Mouse (Mus musculus) heart, adult 10 weeks (tissue): ENCODE measurements around the gene Cd207. TPM values are rescaled to one million over a fixed set of nuclear protein-coding genes. Genes with fewer than 3 reads are reported as not detected.

Experiments used
- polyA plus RNA-seq: library from polyadenylated mRNA; stranded (reverse); fragments of 350-450 nt; fragmentation: Illumina TruSeq; extraction: RNeasy Lipid Tissue Mini Kit (QIAGEN cat#74804); gene quantifications from one replicate; pipeline ENCODE4 v1.2.3, GENCODE M21; 2014; ENCODE audit warnings: low read depth, low replicate concordance

The Cd207 gene
- polyA plus RNA-seq = 3.2 TPM

DNA sequence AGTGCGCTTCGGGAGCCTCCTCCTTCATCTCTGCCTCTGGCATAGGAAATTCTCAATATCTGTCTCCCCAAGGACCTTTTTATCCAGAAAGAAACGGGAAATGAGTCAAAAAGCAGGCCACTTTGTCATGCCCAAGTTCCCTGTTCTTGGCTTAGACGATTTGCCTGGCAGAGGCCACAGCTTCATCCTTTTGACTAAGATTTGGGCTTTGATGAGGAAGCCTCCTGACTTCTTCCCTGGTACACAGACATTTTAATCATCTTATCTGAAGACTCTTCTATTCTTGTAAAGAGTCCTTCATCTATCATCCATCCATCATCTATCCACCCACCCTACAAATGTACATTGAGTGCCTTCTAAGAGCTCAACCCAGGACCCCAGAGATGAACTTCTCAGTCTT, at the start of gene Cd207:
Gene Cd207 (minus strand): TSS at position 101 of the 400 bp plus-strand sequence.

DNA sequence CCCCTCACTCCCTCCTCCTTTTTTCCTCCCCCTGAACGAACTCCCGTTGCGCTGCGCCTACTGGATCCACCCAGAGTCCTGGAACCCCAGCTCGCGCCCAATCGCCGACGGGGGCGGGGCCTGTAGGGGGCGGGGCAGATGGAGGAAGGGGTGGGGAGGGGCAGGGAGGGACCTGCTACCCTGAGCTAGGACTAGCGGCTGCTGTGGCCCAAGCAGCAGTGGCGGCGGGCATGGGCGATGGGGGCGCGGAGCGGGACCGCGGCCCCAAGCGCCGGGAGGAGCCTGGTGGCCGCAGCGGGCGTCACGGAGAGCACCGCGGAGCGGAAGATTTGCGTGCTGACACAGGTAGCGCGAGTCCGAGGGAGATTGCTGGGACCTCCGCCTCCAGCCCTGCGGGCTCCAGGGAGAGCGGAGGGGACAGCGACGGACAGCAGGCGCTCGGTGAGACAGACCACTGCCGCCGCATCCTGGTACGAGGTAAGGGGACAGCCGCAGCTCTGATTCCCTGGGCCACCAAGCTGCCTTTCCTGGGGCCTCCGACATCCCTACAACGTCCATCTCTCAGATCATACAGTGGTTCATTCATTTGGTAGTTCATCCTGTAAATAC, 33.5 kb upstream of the Cd207 start, which contains the start of gene Vax2:
Gene Vax2 (plus strand): TSS at position 198 of the 609 bp plus-strand sequence.

DNA sequence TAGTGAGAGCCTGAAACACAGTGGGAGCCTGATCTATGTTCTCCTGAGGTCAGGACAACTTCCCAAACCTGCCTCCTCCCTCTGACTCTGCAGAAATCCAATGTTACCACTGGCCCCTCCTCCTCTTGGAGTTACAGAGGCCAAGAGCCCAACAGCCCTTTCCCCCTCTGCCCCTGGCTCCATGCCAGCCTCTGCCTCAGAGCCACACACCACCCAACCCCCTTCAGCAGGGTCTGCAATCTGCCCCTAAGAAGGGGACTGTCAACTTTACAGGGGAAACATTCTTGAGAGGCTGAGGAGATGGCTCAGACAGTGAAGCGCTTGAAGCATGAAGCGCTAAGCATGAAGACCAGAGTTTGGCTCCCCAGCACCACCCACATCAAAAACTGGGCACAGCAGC, 21.6 kb downstream of the Cd207 start, which contains the start of gene Clec4f:
Gene Clec4f (minus strand): TSS at position 101 of the 400 bp plus-strand sequence.

Other genes starting within 250 kb of the Cd207 start
- 6.0 TPM for gene Tet3, start 218.8 kb downstream of the Cd207 start, polyA plus RNA-seq
- 42.8 TPM for gene Dguok, start 170.9 kb downstream of the Cd207 start, polyA plus RNA-seq
- gene Actg2, start 141.6 kb downstream of the Cd207 start, polyA plus RNA-seq = 3.7 TPM
- 13.7 TPM for gene Stambp, start 105.1 kb downstream of the Cd207 start, polyA plus RNA-seq
- gene Clec4f, start 21.7 kb downstream of the Cd207 start, polyA plus RNA-seq = 0.63 TPM
- gene Vax2, start 33.4 kb upstream of the Cd207 start, polyA plus RNA-seq = not detected
- gene Atp6v1b1, start 65.1 kb upstream of the Cd207 start, polyA plus RNA-seq = not detected
- not detected for gene Ankrd53, start 84.8 kb upstream of the Cd207 start, polyA plus RNA-seq
- 74.9 TPM for gene Tex261, start 98.0 kb upstream of the Cd207 start, polyA plus RNA-seq
- 27.0 TPM for gene Nagk, start 117.1 kb upstream of the Cd207 start, polyA plus RNA-seq
- 37.2 TPM for gene Paip2b, start 153.9 kb upstream of the Cd207 start, polyA plus RNA-seq
- 42.6 TPM for gene Zfp638, start 189.3 kb upstream of the Cd207 start, polyA plus RNA-seq